Mouse (Mus musculus) brain, embryonic 18.5 days (tissue): Measurements from ENCODE around the gene Tyw1.

Experiments
- DNase-seq: peaks from one replicate; pipeline ENCODE4 v3.0.0-alpha.2; 2012; ENCODE audit warnings: low read depth, low spot score

The Tyw1 gene

GRCm38 (mm10) chr5:130314926-130315325 is 59.5 kb downstream of the Tyw1 start:
- DNase-seq: no peak

- no peak for DNase-seq
Measured at GRCm38 (mm10) chr5:130316321-130316720, 60.9 kb downstream of the Tyw1 start.

GRCm38 (mm10) chr5:130319783-130320182 is 64.4 kb downstream of the Tyw1 start:
- no peak for DNase-seq

- DNase-seq: no peak
Measured at GRCm38 (mm10) chr5:130320485-130320884, 65.1 kb downstream of the Tyw1 start.

GRCm38 (mm10) chr5:130325486-130325885 is 70.1 kb downstream of the Tyw1 start:
- no peak for DNase-seq

DNA sequence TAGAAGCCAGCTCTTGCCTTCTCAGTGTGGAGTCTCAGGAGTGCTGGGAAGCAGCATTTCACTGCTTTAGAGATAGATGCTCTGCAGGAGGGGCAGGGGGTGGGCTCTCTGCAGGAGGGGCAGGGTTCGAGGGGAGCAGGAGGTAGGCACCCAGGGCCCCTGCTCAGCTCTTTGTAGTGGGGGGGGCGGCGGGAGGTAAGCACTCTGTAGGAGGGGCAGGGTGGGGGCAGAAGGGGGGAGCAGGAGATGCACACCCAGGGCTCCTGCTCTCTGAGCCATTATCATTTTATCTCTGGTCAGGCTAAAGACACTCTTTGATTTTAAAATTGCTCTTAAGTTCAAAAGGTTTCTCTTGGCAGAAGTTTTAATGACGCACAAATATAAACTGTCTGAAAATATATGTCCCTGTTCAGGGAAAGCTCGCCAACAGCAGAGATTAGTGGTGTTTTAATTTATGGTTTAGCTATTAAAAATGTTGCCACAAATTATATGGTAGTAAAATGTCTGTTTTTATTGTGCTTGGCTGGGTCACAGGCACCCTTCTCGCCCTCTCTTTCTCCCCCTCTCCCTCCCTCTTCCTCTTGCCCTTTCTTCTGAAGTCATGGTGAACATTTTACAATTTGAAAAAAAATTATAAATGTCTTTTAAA is 72.3 kb downstream of the Tyw1 start:
- DNase-seq: no peak

DNA sequence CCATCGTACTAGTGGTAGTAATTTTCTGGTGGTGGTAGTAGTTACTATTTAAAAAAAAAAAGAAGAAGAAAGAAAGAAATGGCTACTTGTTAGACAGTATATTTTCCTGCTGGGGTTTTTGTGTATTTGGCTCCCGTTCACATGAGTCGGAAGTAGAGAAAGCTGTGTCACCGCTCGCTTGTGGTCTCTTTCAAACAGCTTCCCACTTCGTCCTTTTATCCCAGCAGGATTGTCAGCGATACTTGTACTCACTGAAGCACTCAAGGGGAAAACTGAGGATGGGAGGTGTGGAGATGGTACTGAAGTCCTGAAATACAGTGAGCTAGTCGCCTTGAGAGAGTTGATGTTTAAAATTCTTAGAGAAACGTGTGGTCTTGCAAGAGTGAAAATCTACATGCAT is 72.9 kb downstream of the Tyw1 start:
- no peak for DNase-seq

DNA sequence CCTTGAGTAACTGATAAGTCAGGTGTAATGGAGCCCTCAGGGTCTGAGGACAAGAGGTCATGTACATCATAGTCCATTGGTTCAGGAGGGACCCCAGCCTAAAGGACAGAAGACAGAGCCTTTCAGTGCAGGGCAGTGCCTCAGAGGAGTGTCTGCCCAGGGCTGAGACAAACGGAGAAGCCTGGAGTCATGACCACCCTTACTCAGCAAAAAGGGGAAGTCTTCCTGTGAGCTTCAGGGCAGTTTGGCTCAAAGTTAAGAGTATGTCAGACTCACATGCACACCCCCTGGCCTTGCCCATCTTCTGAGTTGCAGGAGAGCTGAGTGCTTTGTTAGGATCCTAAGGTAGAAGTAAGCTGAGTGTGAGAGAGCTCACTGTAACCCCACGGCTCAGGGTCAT is 74.5 kb downstream of the Tyw1 start:
- no peak for DNase-seq

DNA sequence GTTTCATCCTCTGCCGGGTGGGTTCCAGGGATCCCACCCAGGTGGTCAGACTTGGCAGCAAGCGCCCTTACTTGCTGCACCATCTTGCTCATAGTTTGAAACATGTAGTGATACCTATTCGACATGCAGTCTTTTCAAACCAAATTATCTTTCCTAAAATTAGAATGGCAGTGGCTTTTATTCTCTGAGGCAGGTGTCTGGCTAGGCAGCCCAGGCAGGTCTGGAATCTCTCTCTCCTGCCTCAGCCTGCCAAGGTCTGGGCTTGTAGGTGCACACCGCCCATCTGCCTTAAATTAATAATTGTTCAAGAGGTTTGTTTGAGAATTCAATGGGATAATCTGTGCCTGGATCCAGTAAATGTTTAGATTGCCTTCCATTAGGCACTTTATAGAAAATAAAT is 75.4 kb downstream of the Tyw1 start:
- DNase-seq: no peak

DNA sequence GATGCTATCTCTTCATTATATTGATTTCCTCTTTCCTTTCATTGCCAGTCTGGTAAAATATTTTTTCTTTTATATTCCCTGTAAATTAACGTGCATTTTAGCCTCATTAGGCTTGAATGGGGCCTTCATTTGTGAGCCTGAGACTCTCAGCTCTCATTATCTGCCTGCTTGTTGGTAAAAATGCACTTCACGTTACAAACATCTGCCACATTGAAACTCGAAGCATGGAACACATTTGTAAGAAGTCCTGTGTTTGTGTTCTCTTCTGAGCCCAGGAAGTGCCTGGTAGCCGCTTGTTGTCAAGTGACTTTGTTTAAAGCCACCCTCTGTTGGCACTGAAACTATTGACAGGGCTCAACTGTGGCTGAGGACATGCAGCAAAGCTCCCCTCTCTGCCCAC is 75.8 kb downstream of the Tyw1 start:
- no peak for DNase-seq

- no peak for DNase-seq
Measured at GRCm38 (mm10) chr5:130333566-130333965, 78.1 kb downstream of the Tyw1 start.

- DNase-seq: no peak
Measured at GRCm38 (mm10) chr5:130333971-130334370, 78.6 kb downstream of the Tyw1 start.

DNA sequence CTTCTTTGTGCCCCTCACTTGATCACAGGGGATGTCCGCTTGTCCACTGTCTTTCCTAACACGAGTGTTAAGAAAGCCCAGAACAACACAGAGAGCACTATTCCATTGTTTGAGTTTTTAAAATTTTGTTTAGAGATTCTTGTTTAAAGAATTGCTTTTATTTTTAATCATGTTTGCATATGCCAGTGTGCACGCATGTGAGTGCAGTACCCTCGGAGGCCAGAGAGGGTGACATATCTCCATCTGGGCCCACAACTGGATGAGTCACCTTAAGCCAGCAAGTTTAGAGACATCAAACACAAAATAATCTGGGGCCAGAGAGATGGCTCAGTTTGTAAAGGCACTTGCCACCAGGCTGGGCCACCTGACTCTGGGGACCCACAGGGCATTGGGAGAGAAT is 80.0 kb downstream of the Tyw1 start:
- DNase-seq: no peak

DNA sequence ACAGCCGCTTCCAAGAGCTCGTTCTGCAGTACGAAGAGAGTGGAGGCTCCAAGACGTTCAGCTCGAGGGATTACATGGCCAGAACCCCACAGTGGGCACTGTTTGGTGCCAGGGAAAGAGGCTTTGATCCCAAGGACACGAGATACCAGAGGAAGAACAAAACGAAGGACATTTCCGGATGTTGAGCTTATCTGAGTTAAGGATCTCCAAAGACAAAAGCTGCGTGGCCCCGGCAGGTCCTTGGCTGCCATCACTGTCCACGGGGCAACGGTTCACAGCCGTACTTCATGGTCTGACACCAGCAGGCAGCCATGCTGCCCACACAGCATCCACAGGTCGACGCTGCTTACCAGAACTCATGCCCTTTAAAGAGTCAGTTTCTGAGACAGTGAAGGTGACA is 85.2 kb downstream of the Tyw1 start:
- no peak for DNase-seq

- no peak for DNase-seq
Measured at GRCm38 (mm10) chr5:130344999-130345398, 89.6 kb downstream of the Tyw1 start.

DNA sequence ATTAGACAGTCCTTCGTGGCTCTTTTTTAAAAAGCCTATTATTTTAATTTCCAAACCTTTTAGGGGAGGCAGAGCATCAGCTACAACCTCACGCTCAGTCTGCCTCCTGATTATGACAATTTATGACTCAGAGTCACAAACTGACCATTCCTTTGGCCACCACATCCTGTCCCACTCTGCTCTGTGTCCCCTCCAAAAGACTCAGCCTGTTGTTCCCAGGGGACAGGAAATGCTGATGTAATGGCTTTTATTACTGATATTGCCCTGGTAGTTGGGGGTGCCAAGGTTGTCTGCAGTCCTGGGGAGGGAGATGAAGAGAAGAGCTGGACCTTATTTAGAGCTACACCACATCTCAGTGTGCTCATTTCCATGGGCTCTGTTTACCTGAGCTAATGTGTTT is 90.5 kb downstream of the Tyw1 start:
- DNase-seq: no peak

DNA sequence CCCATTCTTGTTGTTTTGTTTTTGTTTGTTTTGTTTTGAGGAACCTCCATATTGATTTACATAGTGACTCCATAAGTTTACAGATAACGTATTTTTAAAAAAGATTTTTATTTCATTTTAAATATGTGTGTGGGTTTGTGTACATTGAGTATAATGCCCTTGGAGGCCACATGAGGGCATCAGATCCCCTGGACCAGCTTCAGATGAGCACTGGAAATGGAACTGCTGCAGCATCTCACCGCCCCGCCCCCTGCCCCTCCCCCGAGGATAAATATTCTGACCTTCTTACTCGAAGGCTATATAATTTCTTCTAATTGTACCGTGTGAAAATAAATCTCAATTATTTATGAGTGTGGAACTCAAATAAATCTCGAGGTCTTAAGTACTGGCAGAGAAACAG is 99.8 kb downstream of the Tyw1 start:
- DNase-seq: no peak

DNA sequence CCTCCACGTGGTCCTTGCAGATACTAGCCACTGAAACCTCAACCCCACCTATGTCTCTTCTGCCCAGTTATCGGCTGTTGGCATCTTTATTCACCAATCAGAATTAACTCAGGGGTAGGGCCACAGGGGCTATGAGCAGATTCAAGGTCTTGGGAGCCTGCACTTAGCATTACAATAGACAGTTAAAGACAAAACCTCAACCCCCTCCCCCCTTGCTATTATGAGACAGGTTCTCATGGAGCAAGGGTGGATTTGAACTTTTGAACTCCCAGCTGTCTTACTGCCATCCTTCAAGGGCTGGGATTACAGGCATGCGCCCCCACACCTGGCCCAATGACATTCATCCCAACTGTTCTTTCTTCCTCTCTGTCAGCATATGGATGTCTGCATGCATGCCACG is 107.7 kb downstream of the Tyw1 start:
- DNase-seq: no peak

DNA sequence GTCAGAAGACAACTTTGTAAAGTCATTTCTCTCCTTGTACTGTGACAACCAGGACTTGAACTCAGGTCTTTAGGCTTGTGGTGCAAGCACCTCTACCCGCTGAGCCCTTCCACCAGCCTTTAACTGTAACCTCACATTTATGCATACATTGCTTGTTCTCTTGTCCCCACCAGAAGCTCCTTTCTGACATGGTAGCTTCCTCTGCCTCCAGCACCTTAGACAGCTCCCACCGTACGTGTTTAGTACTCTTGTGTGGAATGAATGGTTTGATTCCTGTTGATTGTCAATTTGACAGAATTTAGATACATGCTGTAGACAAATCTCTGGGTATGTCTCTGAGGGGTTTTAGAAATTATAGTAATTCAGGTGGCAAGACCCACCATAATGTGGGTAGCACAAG is 108.4 kb downstream of the Tyw1 start:
- DNase-seq: no peak

DNA sequence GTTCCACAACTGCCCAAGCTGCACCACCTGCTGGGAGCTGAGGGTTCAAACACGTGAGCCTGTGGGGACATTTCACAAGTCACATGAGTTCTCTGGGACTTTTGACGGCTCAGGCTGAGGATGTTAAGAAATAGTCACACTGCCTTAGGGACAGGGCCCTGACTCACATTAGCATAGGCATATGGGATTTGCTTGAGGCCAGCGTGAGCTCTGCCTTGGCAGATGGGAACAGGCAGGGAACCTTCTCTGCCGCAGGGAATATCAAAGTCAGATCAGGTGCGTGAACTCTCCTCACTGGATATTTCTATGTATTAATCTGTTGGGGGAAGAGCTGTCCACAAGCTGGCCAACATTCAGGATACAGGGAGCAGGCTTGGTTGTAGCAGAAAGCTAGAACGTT is 112.8 kb downstream of the Tyw1 start:
- DNase-seq: no peak

DNA sequence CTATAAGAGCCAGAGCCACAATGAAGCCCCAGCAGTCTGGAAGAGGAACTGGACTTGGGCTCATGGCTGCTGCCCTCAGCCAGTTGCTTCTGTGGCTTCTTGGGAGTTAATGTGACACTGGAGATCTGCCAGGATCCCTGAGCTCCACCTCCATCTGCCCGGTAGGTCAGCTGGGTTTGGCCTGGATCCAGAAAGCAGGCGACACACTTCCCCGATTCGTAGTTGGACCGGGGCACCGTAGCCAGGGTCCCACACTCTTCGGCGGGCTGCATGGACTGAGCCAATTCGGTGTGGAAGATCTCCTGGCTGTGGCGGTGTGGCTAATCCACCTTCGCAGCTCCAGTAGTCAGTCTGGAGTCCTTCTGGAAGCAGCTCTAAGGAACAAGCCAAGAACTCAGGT is 113.8 kb downstream of the Tyw1 start, which contains the start of gene Caln1:
Gene Caln1 (plus strand): TSS at position 219 of the 400 bp plus-strand sequence.
- DNase-seq: no peak

- no peak for DNase-seq
Measured at GRCm38 (mm10) chr5:130375411-130375810, 120.0 kb downstream of the Tyw1 start.

DNA sequence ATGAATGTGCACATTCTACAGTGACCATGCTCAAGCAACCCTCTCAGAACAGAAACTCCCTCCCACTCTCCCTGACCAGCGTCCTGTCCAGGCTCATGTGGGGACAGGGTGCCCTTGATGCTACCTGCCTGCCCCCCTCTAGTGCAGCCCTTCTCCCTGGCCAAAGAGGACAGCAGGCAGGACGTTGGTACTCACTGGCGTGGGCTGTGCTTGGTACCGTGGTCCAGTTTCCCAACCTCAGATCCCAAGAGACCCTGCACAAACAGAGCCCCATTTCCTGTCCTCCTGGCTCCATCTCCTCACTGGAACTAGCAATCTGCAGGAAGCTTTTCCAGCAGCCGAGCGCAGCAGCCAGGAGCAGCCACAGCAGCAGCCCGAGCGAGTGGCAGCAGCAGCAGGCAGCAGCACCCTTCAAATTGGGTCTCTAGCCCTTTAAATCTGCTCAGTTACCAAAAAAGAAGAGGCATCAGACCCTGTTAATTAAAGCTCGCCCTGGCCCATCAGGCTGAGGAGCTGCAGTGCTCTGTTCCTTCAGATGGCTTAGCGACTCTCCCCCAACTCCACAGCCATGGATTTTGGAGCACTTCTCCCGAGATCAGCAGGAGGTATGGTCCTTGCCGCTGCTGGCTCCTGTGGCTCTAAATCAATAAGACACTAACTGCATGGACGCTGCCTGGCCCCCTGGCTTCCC is 128.9 kb downstream of the Tyw1 start, which contains the start of gene A330070K13Rik:
Gene A330070K13Rik (minus strand): TSS at position 410 of the 691 bp plus-strand sequence.
- no peak for DNase-seq
